Mouse (Mus musculus) lung, embryonic 16.5 days (tissue): ENCODE measurements around the gene Cemip. TPM values are rescaled to one million over a fixed set of nuclear protein-coding genes. Genes with fewer than 3 reads are reported as not detected.

Experiments
- ATAC-seq: fragments of 200-750 bp; cut with Nextera tagmentation; 2 replicates; pipeline ENCODE4 v1.8.0; 2017; ENCODE audit warnings: low read depth, mild to moderate bottlenecking, moderate library complexity
- H3K27ac ChIP-seq: fragments of 300-500 bp; sonication (generic); 2 replicates; pipeline ENCODE4 v1.5.1; 2014; ENCODE audit warnings: mild to moderate bottlenecking, control low read depth, low read length
- H3K27me3 ChIP-seq: fragments of 300-500 bp; sonication (generic); 2 replicates; pipeline ENCODE4 v1.6.1; 2014; ENCODE audit warnings: low read depth, low read length, mixed read lengths; ENCODE audit not compliant: control insufficient read depth, insufficient read depth
- H3K36me3 ChIP-seq: fragments of 300-500 bp; sonication (generic); 2 replicates; pipeline ENCODE4 v1.6.1; 2014; ENCODE audit warnings: low read length; ENCODE audit not compliant: control insufficient read depth, insufficient read depth
- H3K4me1 ChIP-seq: fragments of 300-500 bp; sonication (generic); replicated peaks from 2 replicates; pipeline ENCODE4 v1.6.1; 2014; ENCODE audit warnings: low read length, mixed read lengths; ENCODE audit not compliant: control insufficient read depth, insufficient read depth
- H3K4me2 ChIP-seq: fragments of 300-500 bp; sonication (generic); 2 replicates; pipeline ENCODE4 v1.6.1; 2014; ENCODE audit warnings: low read depth, low read length, control low read depth
- H3K4me3 ChIP-seq: fragments of 300-500 bp; sonication (generic); 2 replicates; pipeline ENCODE4 v1.5.1; 2014; ENCODE audit warnings: mild to moderate bottlenecking, low read length, control low read depth
- H3K9ac ChIP-seq: fragments of 300-500 bp; sonication (generic); 2 replicates; pipeline ENCODE4 v1.6.1; 2014; ENCODE audit warnings: low read length, control low read depth
- H3K9me3 ChIP-seq: fragments of 300-500 bp; sonication (generic); 2 replicates; pipeline ENCODE4 v1.6.1; 2016; ENCODE audit warnings: low read length; ENCODE audit not compliant: control insufficient read depth
- WGBS: fragments of 180-500 bp; shearing (Covaris S2); extraction: QIAGEN DNeasy Blood & Tissue Kit; methylation state at CpG from one replicate; pipeline ENCODE4 v1.1.7; 2014; 5-methylcytosine and 5-hydroxymethylcytosine counted together
- polyA plus RNA-seq: library from polyadenylated mRNA; unstranded; fragments of >200 nt; fragmentation: Nextera tagmentation; extraction: Ambion mirVana; gene quantifications from 2 replicates; pipeline ENCODE4 v1.2.1, GENCODE M21; 2015

Cemip gene
- polyA plus RNA-seq, 1 experiment from 2014 or later = 1.4 TPM

- Histone ChIP-seq H3K9ac (no peak overlapping the region), H3K27me3 (no peaks in the 10 kb centered on the region), H3K27ac (peak overlapping the region; percentile 99), H3K4me1 (peaks cover 30% of the 10 kb centered on the region), H3K9me3 (no peaks in the 10 kb centered on the region), H3K4me3 (no peak overlapping the region), H3K36me3 (peaks cover 3% of the 10 kb centered on the region; the same call in 1 of the 2 replicates), H3K4me2 (no peak overlapping the region)
- no peak for ATAC-seq
- WGBS = 49% methylated on average over 4 of the region's 4 CpGs
Measured at GRCm38 (mm10) chr7:83885835-83886234, 200.5 kb downstream of the Cemip start.

- H3K4me3 ChIP-seq = peak overlapping the region; percentile 85
- H3K4me2 ChIP-seq = peak overlapping the region; percentile 77
- H3K9ac ChIP-seq = peak overlapping the region; percentile 95
- H3K36me3 ChIP-seq = peaks cover 3% of the 10 kb centered on the region; the same call in 1 of the 2 replicates
- 24% methylated on average over 6 of the region's 6 CpGs for WGBS
- H3K4me1 ChIP-seq = peaks cover 36% of the 10 kb centered on the region
- H3K27ac ChIP-seq = peak overlapping the region; percentile 99
- ATAC-seq = peak; percentile 5; the same call in 1 of the 2 replicates
- no peaks in the 10 kb centered on the region for H3K9me3 ChIP-seq
- no peaks in the 10 kb centered on the region for H3K27me3 ChIP-seq
Measured at GRCm38 (mm10) chr7:83884921-83885532, 201.3 kb downstream of the Cemip start.

- Histone ChIP-seq H3K4me2 (peak within 1 kb of the TSS; percentile 77), H3K27me3 (no peaks in the 10 kb centered on the region), H3K9me3 (no peaks in the 10 kb centered on the region), H3K9ac (peak within 1 kb of the TSS; percentile 95), H3K36me3 (peaks cover 3% of the 10 kb centered on the region; the same call in 1 of the 2 replicates), H3K4me1 (peaks cover 43% of the 10 kb centered on the region), H3K27ac (peak within 1 kb of the TSS; percentile 99), H3K4me3 (peak within 1 kb of the TSS; percentile 85)
- WGBS = under 1% methylated on average over 67 of the region's 69 CpGs
- peak; percentile 83 for ATAC-seq
Measured at GRCm38 (mm10) chr7:83884021-83884658, 202.2 kb downstream of the Cemip start, which contains the start of the genes Tlnrd1 and Mesd. Gene Tlnrd1 (minus strand): TSS chr7:83884305. Gene Mesd (plus strand): TSS chr7:83884466.

- ATAC-seq = peak; percentile 83
- WGBS = 0% methylated on average over 90 of the region's 91 CpGs
- H3K4me1 ChIP-seq = peaks cover 47% of the 10 kb centered on the region
Measured at GRCm38 (mm10) chr7:83883276-83884020, 202.9 kb downstream of the Cemip start.

More at GRCm38 (mm10) chr7:83883276-83884020, 202.9 kb downstream of the Cemip start:
- no peaks in the 10 kb centered on the region for H3K27me3 ChIP-seq
- H3K27ac ChIP-seq = peak overlapping the region; percentile 99
- peak overlapping the region; percentile 85 for H3K4me3 ChIP-seq
- H3K36me3 ChIP-seq = peaks cover 3% of the 10 kb centered on the region; the same call in 1 of the 2 replicates
- H3K4me2 ChIP-seq = peak overlapping the region; percentile 77
- H3K9me3 ChIP-seq = no peaks in the 10 kb centered on the region
- peak overlapping the region; percentile 95 for H3K9ac ChIP-seq

Other genes with a start within 250 kb of the Cemip start
- 10.4 and 10.5 TPM in 2 replicates for gene Tlnrd1, start 202.2 kb downstream of the Cemip start, polyA plus RNA-seq
- 118 and 132 TPM in 2 replicates for gene Mesd, start 202.0 kb downstream of the Cemip start, polyA plus RNA-seq
- 9.4 and 9.8 TPM in 2 replicates for gene Abhd17c, start 65.4 kb upstream of the Cemip start, polyA plus RNA-seq